27 mouse cellular contexts compared by ENCODE assay signal in genomic region chr5:144282470-144283260, GRCm38 (mm10). TPM values are rescaled to one million over a fixed set of nuclear protein-coding genes. Genes with fewer than 3 reads are reported as not detected.
DNase-seq lines count a peak whose midpoint lies in the region; ATAC-seq and TF ChIP-seq lines count a peak whose summit lies in the region.
"Had no signal": no experiment of that assay in that cellular context is flagged by ENCODE, and none has a peak within 500 bp of the region (broad histone marks: within the 10 kb centered on the region; RNA-seq: fewer than 3 reads in every experiment).

No protein-coding gene starts in this region.

- H3K9ac ChIP-seq in hindbrain, embryonic 13.5 days, result peak overlapping the region; percentile 8; the same call in 1 of the 2 replicates
- no peak overlapping the region for H3K9ac ChIP-seq in hindbrain, embryonic 14.5 days
- no peak overlapping the region for H3K9ac ChIP-seq in midbrain, embryonic 11.5 days (ENCODE audit: low read length)
- no peak overlapping the region for H3K9ac ChIP-seq in midbrain, embryonic 15.5 days
- H3K9ac ChIP-seq: embryonic facial prominence, embryonic 12.5 days; forebrain, embryonic 13.5 days; hindbrain, embryonic 12.5 days; limb, embryonic 12.5 days; liver, embryonic 13.5 days had no signal

- H3K4me1 ChIP-seq in hindbrain, embryonic 13.5 days (replicated peaks), result 0 out of 2 replicates have a peak, but pooled peaks cover 4% of the 10 kb centered on the region
- H3K4me1 ChIP-seq in hindbrain, embryonic 14.5 days (replicated peaks; ENCODE audit: control insufficient read depth, insufficient read depth, low read length), result no peaks in the 10 kb centered on the region
- H3K4me1 ChIP-seq in midbrain, embryonic 11.5 days (ENCODE audit: control insufficient read depth, insufficient read depth, low read length), result no peaks in the 10 kb centered on the region
- H3K4me1 ChIP-seq in midbrain, embryonic 15.5 days, result no peaks in the 10 kb centered on the region
- H3K4me1 ChIP-seq in thymus, adult 2 months (replicated peaks; ENCODE audit: control insufficient read depth, insufficient read depth, low read length), result peaks cover 11% of the 10 kb centered on the region
- H3K4me1 ChIP-seq: embryonic facial prominence, embryonic 12.5 days; forebrain, embryonic 13.5 days; hindbrain, embryonic 12.5 days; limb, embryonic 12.5 days; liver, embryonic 13.5 days had no signal

- no peaks in the 10 kb centered on the region for H3K9me3 ChIP-seq in hindbrain, embryonic 13.5 days
- H3K9me3 ChIP-seq in hindbrain, embryonic 14.5 days (ENCODE audit: control insufficient read depth, low read length), result no peaks in the 10 kb centered on the region
- H3K9me3 ChIP-seq in midbrain, embryonic 11.5 days (ENCODE audit: control insufficient read depth, low read length), result no peaks in the 10 kb centered on the region
- H3K9me3 ChIP-seq in midbrain, embryonic 15.5 days, result no peaks in the 10 kb centered on the region
- H3K9me3 ChIP-seq: embryonic facial prominence, embryonic 12.5 days; forebrain, embryonic 13.5 days; hindbrain, embryonic 12.5 days; limb, embryonic 12.5 days; liver, embryonic 13.5 days; megakaryocyte, embryonic 14.5 days had no signal

- no peak overlapping the region for H3K27ac ChIP-seq in hindbrain, embryonic 13.5 days
- H3K27ac ChIP-seq in hindbrain, embryonic 14.5 days, result no peak overlapping the region
- H3K27ac ChIP-seq in midbrain, embryonic 11.5 days (ENCODE audit: low read depth, low read length), result no peak overlapping the region
- H3K27ac ChIP-seq in midbrain, embryonic 15.5 days, result no peak overlapping the region
- H3K27ac ChIP-seq in thymus, adult 2 months (ENCODE audit: control insufficient read depth, insufficient read depth, low read length), result no peak overlapping the region
- H3K27ac ChIP-seq: embryonic facial prominence, embryonic 12.5 days; forebrain, embryonic 13.5 days; hindbrain, embryonic 12.5 days; limb, embryonic 12.5 days; liver, embryonic 13.5 days had no signal

- no peak for TF ChIP-seq POLR2A in thymus, adult 2 months (IDR thresholded peaks at IDR 0.05; ENCODE audit: control insufficient read depth, extremely low read depth, insufficient read depth, low read length, poor library complexity)

- H3K27me3 ChIP-seq in hindbrain, embryonic 13.5 days, result no peaks in the 10 kb centered on the region
- H3K27me3 ChIP-seq in hindbrain, embryonic 14.5 days (ENCODE audit: control insufficient read depth, insufficient read depth, low read length), result no peaks in the 10 kb centered on the region
- H3K27me3 ChIP-seq in midbrain, embryonic 11.5 days (ENCODE audit: control insufficient read depth, insufficient read depth, low read length), result no peaks in the 10 kb centered on the region
- H3K27me3 ChIP-seq in midbrain, embryonic 15.5 days (replicated peaks), result no peaks in the 10 kb centered on the region
- no peaks in the 10 kb centered on the region for H3K27me3 ChIP-seq in splenic B cell, adult 2 months (ENCODE audit: control insufficient read depth, insufficient read depth, low read length, poor library complexity, severe bottlenecking)
- no peaks in the 10 kb centered on the region for H3K27me3 ChIP-seq in thymus, adult 2 months (ENCODE audit: control insufficient read depth, insufficient read depth, low read length)
- H3K27me3 ChIP-seq: embryonic facial prominence, embryonic 12.5 days; forebrain, embryonic 13.5 days; hindbrain, embryonic 12.5 days; limb, embryonic 12.5 days; liver, embryonic 13.5 days had no signal

- no peak overlapping the region for H3K4me2 ChIP-seq in hindbrain, embryonic 13.5 days
- H3K4me2 ChIP-seq in hindbrain, embryonic 14.5 days (replicated peaks), result no peak overlapping the region
- H3K4me2 ChIP-seq in midbrain, embryonic 11.5 days, result no peak overlapping the region
- H3K4me2 ChIP-seq in midbrain, embryonic 15.5 days, result no peak overlapping the region
- H3K4me2 ChIP-seq: embryonic facial prominence, embryonic 12.5 days; forebrain, embryonic 13.5 days; heart, embryonic 11.5 days; hindbrain, embryonic 12.5 days; limb, embryonic 12.5 days; liver, embryonic 13.5 days had no signal

- ATAC-seq in hindbrain, embryonic 13.5 days (ENCODE audit: low FRiP score), result no peak
- ATAC-seq in hindbrain, embryonic 14.5 days (ENCODE audit: low FRiP score), result no peak
- no peak for ATAC-seq in midbrain, embryonic 11.5 days (ENCODE audit: low FRiP score)
- ATAC-seq in midbrain, embryonic 15.5 days (replicated peaks), result no peak
- ATAC-seq: forebrain, embryonic 13.5 days; midbrain, embryonic 16.5 days had no signal

- peaks cover 11% of the 10 kb centered on the region for H3K36me3 ChIP-seq in hindbrain, embryonic 13.5 days
- H3K36me3 ChIP-seq in hindbrain, embryonic 14.5 days (replicated peaks; ENCODE audit: control insufficient read depth, insufficient read depth), result peaks cover 13% of the 10 kb centered on the region
- H3K36me3 ChIP-seq in midbrain, embryonic 11.5 days (ENCODE audit: control insufficient read depth, insufficient read depth, low read length), result no peaks in the 10 kb centered on the region
- H3K36me3 ChIP-seq in midbrain, embryonic 15.5 days (replicated peaks), result no peaks in the 10 kb centered on the region
- no peaks in the 10 kb centered on the region; the same call in 1 of the 2 replicates for H3K36me3 ChIP-seq in splenic B cell, adult 2 months (ENCODE audit: control insufficient read depth, insufficient read depth, low read length, poor library complexity, severe bottlenecking)
- H3K36me3 ChIP-seq in thymus, adult 2 months (ENCODE audit: control insufficient read depth, insufficient read depth, low read length), result no peaks in the 10 kb centered on the region
- H3K36me3 ChIP-seq: liver, embryonic 13.5 days had no signal

- no peak for DNase-seq in hindbrain, embryonic 14.5 days (ENCODE audit: low spot score)
- peak; percentile 77 for DNase-seq in midbrain, embryonic 11.5 days (ENCODE audit: low spot score, missing footprints)
- peak; percentile 49 for DNase-seq in brain, adult 2 months (ENCODE audit: low read depth, low spot score)
- DNase-seq in splenic B cell, adult 2 months (ENCODE audit: low read depth, low spot score), result peak; percentile 40
- no peak for DNase-seq in thymus, adult 2 months
- DNase-seq in spleen, postnatal 10 days (ENCODE audit: low spot score in 2 of 2), result no peak
- DNase-seq: adrenal gland, postnatal 14 days; cerebellum, adult 8-10 months; gastrocnemius, postnatal 25 days; heart, postnatal 14 days; kidney, adult 2 months; kidney, postnatal 36 days; liver, embryonic 13.5 days; lung, postnatal 10 days; retina, postnatal 1 day; right cerebral cortex, postnatal 4 days; thymus, postnatal 4 days had no signal

- TF ChIP-seq CTCF in thymus, adult 2 months (IDR thresholded peaks at IDR 0.05; ENCODE audit: borderline replicate concordance, control insufficient read depth, extremely low read depth, insufficient read depth, low read length, poor library complexity), result no peak

- H3K4me3 ChIP-seq in hindbrain, embryonic 13.5 days, result no peak overlapping the region
- no peak overlapping the region for H3K4me3 ChIP-seq in hindbrain, embryonic 14.5 days (replicated peaks; ENCODE audit: low read length)
- no peak overlapping the region for H3K4me3 ChIP-seq in midbrain, embryonic 11.5 days (ENCODE audit: low read depth, low read length)
- no peak overlapping the region for H3K4me3 ChIP-seq in midbrain, embryonic 15.5 days
- no peak overlapping the region for H3K4me3 ChIP-seq in thymus, adult 2 months (ENCODE audit: control insufficient read depth, insufficient read depth, low read length)
- H3K4me3 ChIP-seq: embryonic facial prominence, embryonic 12.5 days; erythroblast, embryonic 14.5 days; forebrain, embryonic 13.5 days; hindbrain, embryonic 12.5 days; limb, embryonic 12.5 days; liver, embryonic 13.5 days had no signal

- 83% methylated on average over 11 of the region's 11 CpGs for WGBS in hindbrain, embryonic 13.5 days
- 80% methylated on average over 11 of the region's 11 CpGs for WGBS in hindbrain, embryonic 14.5 days
- WGBS in midbrain, embryonic 11.5 days, result 83% methylated on average over 11 of the region's 11 CpGs
- 76% methylated on average over 11 of the region's 11 CpGs for WGBS in midbrain, embryonic 15.5 days
- 82% methylated on average over 11 of the region's 11 CpGs for WGBS in thymus, adult 2 months

RNA-seq across cellular contexts. Expression of gene Bri3, which starts 38.4 kb away (rescaled TPM):
- polyA plus RNA-seq in hindbrain, embryonic 13.5 days (2015; fragmentation: Nextera tagmentation; extraction: Ambion mirVana), result 116 and 125 TPM in 2 replicates
- 103 and 123 TPM in 2 replicates for polyA plus RNA-seq in hindbrain, embryonic 14.5 days (2014; fragmentation: Nextera tagmentation; extraction: Ambion mirVana)
- polyA plus RNA-seq in midbrain, embryonic 11.5 days (2014; fragmentation: Nextera tagmentation; extraction: Ambion mirVana), result 123 and 130 TPM in 2 replicates
- 108 and 113 TPM in 2 replicates for polyA plus RNA-seq in midbrain, embryonic 15.5 days (2015; fragmentation: Nextera tagmentation; extraction: Ambion mirVana)
- polyA plus RNA-seq in thymus, adult 2 months (2012; rRNA removed), result 70.8 and 76.9 TPM in 2 replicates

RNA-seq across cellular contexts. Expression of gene Tecpr1, which starts 59.2 kb away (rescaled TPM):
- polyA plus RNA-seq in hindbrain, embryonic 13.5 days (2015; fragmentation: Nextera tagmentation; extraction: Ambion mirVana), result 41.5 and 42.1 TPM in 2 replicates
- polyA plus RNA-seq in hindbrain, embryonic 14.5 days (2014; fragmentation: Nextera tagmentation; extraction: Ambion mirVana), result 32.3 and 34.7 TPM in 2 replicates
- polyA plus RNA-seq in midbrain, embryonic 11.5 days (2014; fragmentation: Nextera tagmentation; extraction: Ambion mirVana), result 13.1 TPM in 2 replicates
- polyA plus RNA-seq in midbrain, embryonic 15.5 days (2015; fragmentation: Nextera tagmentation; extraction: Ambion mirVana), result 53.6 and 56.0 TPM in 2 replicates
- 220 and 240 TPM in 2 replicates for polyA plus RNA-seq in thymus, adult 2 months (2012; rRNA removed)

Comparison
In these comparisons a context has a peak if more than half of its experiments do, and no peak if none do; other contexts are left out.
1. DNase-seq: peak in midbrain, embryonic 11.5 days (single experiment), brain, adult 2 months (single experiment) and splenic B cell, adult 2 months (single experiment); none in hindbrain, embryonic 14.5 days (single experiment), thymus, adult 2 months (single experiment) and spleen, postnatal 10 days (0 of 2).